Mouse (Mus musculus): ENCODE data around the gene Avil.

Avil gene

DNA sequence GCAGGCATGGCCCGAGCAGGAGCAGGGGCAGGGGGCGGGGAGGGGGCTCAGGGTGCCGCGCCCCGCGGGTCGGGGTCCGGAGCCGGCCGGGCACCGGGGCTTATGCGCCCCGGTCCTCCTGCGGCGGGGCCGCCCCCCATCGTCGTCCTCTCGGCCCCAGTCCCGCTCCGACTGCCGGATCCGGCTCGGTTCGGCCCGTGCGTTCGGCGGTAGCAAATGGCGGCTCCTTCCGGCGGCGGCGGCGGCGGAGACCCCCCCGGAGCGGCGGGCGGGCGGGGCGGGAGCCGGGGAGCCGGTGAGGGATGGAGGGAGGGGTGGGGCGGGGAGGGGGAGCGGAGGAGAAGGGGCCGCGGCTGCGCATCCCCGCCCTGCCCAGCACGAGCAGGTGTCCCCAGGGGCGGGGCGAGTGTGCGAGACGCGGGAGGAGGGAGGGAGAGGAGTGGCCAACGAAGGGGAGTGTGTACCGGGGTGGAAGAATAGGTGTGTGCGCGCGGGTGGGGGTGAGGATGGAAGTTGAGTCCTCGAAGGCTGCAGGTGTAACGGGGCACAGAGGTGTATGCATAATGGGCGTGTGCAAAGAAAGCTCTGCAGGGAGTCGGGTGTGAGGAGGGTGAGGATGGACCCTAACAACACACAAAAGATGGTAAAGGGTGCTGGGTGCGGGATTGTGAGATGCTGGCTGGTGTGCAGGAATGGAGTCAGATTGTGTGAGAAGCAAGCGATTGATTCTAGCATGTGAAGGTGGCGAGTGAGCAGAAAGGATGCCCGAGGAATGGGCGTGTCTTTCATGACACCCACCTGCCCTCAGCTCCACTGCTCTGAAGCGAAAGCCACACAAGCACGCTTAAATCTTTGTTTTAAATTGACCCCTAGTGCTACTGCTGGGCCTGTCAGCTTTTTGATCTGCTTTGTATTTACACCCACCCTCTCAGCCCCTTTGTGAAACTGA lies 59.7 kb downstream of the Avil start, which contains the start of gene March9:
TSS of gene March9 (minus strand) at position 217 of the 949 bp plus-strand sequence.
- DNase-seq, result peak; percentile 88 to 95

DNA sequence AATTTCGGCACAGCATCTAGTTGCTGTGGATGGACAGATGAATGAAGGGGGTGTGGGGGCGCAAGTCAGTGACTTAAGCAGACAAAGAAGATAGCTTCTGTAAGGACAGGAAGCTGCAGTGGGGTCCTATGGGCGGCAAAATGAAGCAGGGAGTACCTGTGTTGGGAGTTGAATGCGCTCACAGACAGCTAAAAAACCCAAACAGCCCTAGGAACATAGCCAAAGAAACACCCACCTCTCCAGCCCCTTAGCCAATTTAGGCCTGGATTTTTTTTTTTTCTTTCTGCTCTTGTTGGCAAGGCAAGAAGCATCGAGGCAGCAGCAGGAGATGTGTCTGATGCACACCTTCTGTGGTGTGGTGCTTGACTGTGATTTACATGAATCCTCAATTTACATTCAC lies 60.6 kb downstream of the Avil start:
- DNase-seq, result no peak

DNA sequence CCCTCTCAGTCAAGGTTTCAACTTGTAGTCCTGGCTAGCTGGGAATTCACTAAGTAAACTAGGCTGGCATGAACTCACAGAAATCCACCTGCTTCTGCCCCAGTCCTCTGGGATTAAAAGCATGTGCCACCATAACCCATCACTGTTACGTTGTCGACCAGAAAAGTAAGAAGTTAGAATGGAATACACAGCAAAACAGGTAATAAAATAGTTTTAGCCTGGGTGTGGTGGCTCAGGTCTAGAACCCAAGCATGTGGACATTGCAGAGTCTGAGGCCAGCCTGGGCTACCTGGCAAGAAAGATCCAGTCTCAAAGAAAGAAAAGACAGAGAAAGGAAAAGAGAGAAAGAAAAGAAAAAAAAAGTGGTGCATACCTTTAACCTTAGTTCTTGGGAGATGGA lies 61.0 kb downstream of the Avil start:
- DNase-seq, result no peak

DNA sequence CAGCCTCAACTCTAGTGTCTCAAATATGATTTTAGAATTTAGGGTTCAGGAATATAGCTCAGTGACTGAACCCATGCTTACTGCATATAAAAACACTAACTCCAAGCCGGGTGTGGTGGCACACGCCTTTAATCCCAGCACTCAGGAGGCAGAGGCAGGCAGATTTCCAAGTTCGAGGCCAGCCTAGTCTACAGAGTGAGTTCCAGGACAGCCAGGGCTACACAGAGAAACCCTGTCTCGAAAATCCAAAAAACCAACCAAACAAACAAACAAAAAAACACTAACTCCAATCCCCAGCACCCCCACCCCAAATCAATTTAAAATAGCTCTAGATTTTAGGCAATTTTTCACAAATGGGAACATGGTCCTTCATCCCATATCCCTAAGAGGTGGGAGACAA lies 61.6 kb downstream of the Avil start:
- DNase-seq, result peak in 1 of 2 experiments; percentile 38

DNA sequence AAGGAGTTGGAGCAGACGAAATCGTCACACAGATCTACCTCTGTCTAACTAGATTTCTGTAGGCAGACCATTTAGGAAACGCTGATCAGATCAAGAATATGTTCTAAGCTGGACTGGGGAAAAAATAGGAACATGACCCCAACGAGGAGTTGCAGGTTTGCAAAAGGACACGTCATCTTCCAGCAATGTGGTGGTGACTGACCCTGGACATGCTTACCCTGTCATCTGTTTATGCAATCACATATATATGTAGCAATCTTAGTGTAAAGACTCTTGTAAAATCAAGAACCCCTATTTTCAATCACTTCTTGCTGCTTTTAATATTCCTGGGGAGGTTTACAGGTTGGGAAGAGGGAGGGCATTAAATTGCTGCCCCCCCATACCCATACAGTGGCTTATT lies 62.0 kb downstream of the Avil start:
- no peak for DNase-seq

DNA sequence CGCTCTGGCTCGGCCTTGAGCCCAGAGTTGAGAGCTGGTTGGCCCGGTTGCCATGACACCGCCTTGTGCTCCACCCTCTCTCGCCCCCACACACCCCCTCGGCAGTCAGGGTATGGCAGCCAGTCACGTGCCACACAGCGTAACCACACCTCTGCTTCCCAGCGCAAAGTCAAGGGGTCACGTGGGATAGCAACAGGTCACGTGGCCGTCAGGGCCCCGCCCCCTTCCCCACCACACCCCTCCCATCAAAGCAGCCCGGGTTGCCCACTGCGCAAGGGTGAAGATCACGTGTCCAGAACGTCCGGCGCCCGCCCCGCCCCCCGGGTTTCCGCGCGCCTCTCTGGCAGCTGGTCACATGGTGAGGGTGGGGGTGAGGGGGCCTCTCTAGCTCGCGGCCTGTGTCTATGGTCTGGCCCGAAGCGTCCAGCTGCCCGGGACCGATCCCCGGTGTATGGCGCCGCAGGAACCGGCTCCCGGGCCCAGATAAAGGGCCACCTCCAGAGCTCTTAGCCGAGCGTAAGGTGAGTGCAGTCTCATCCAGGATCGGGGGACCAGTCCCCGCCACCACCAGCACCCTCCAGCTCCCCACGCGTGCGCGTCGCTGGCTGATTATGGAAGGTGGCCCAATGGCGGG lies 62.8 kb downstream of the Avil start, which contains the start of gene Cdk4:
TSS of gene Cdk4 (plus strand) at position 296 of the 634 bp plus-strand sequence.
- DNase-seq, result peak; percentile 100

DNA sequence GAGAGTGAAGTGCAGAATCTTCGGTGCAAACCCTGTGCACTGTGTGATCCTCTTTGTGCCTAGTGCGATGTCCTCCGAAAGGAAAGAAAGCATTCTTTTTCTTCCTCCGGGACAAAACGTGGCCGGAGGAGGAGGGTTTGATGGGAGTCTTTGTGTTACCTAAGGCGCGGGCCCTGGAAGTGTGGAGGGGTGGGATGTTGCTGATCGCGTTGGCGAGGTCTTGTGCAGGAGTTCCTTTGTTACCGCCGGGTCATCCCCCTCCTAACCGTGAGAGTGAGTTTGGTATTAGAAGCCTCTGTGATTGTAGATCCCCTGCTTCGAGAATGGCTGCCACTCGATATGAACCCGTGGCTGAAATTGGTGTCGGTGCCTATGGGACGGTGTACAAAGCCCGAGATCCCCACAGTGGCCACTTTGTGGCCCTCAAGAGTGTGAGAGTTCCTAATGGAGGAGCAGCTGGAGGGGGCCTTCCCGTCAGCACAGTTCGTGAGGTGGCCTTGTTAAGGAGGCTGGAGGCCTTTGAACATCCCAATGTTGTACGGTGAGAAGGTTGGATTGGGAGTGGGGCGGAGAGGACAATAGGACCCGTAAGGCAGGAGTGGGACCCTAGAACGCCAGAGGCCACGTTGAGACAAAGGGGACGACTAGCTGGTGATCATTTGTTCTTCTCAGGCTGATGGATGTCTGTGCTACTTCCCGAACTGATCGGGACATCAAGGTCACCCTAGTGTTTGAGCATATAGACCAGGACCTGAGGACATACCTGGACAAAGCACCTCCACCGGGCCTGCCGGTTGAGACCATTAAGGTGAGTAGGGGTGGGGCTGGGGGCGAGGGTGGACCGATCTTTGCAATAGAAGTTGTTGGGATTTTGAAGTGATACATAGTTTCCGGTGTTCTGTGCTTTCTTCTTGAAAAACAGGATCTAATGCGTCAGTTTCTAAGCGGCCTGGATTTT lies 63.7 kb downstream of the Avil start:
- DNase-seq, result peak in 1 of 2 experiments; percentile 43

DNA sequence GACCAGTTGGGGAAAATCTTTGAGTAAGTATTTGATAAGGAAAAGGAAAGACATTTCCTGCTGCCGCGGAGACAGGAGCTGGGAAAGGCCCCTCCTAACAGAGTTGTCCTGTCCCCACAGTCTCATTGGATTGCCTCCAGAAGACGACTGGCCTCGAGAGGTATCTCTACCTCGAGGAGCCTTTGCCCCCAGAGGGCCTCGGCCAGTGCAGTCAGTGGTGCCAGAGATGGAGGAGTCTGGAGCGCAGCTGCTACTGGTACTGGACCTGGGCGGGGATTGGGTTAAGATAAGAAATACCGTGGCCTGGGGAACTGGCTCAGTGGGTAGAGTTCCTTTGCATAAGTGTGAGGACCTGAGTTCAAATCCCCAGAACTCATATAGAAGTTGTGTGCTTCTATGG lies 65.5 kb downstream of the Avil start:
- no peak for DNase-seq

DNA sequence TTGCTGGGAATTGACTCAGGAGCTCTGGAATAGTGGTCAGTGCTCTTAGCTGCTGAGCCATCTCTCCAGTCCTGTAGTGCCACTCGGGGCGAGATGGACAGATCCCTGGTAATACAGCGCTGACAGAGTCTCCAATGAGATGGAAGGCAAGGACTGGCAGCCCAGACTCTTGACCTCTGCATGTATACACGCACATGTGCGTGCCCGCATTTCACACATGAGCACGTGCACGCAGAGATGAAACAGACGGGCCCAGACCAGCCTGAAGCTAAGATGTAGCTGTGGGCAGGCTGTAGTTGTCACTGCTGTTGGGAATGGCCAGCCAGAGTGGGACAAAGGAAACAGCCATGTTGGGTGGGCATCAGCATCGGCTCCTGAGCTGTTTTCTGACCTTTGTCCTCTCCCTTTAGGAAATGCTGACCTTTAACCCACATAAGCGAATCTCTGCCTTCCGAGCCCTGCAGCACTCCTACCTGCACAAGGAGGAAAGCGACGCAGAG lies 66.1 kb downstream of the Avil start:
- DNase-seq, result no peak

DNA sequence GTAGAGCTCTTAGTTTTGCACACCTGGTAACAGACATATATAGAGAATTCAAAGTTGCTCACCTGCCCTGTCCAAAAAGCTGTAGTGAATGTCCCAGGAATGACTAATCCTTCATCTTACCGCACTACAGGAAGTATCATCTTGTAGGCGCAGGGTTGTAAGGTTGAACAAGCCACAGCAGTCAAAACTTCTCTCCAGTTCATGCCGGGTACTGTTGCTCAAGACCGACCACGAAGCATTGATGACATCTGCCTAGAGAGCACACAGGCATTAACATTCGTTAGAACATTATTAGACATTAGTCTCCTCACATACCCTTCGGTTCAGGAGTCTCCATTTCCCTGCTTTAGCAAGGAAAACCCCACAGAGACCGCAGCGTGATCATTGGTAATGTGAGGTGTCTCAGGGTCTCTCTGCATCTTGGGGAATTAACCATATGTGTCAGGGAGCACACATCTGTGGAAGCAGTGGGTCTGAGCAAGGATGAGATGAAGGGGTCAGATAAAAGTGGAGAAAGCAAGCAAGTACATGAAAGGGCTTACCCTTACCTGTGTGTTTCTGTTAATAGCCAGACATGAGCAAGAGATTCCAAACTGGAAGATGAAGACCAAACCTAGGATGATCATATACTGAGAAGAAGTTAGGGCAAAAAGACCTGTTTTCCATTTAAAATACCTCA lies 68.0 kb downstream of the Avil start:
- DNase-seq, result no peak

DNA sequence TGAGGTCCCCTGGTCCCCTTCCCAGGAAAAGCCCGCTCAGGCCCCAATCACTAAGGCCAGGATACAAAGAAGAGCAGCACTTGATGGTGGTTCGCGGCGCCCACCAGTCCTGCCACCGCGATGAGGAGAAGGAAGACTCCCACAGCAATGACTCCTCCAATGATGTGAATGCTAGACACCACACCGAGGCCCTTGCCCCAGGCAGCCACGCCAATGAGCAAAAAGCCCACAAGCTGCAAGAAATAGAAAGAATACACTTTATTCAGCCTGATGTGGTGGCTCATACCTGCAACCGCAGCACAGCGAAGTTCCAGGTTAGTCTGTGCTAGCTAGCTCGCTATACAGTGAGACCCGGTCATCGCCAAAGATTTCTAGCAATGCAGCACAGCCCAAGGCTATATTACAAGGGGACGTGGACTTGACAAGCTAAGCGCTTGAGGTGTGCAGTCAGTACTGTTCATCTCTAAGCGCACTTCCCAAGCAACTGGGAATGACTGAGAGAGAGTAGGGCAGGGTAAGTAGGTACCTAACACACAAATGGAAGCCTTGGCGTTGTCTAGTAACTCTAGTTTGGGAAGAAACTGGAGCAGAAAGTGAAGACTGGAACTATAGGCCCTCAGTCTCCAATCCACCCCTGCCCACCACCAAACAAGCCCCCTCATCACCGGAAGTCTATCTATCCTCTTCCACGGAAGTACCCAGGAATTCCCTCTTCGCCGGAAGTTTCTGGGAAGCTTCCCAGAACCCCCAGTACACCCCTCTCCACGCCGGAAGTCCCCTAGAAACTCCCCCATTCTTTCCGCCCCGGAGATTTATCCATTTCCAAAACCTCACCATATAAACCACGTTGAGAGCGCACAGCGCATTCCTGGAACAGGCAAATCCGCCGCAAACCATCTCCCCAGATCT lies 69.0 kb downstream of the Avil start:
- DNase-seq, result peak in 1 of 2 experiments; percentile 29

Data from cerebellum, postnatal 25 days (tissue).